Mouse (Mus musculus) forebrain, embryonic 15.5 days (tissue): Measurements from ENCODE around the gene Tsr3. TPM values are rescaled to one million over a fixed set of nuclear protein-coding genes. Genes with fewer than 3 reads are reported as not detected.
"Not testable (repeated sequence)": the region's sequence is repeated elsewhere in the genome, so short reads cannot be mapped to it uniquely, and the experiment has no call there.

ENCODE experiments used
- ATAC-seq: fragments of 200-750 bp; cut with Nextera tagmentation; replicated peaks from 2 replicates; pipeline ENCODE4 v1.8.0; 2017; ENCODE audit warnings: mild to moderate bottlenecking, moderate TSS enrichment, moderate library complexity
- H3K27ac ChIP-seq: fragments of 300-500 bp; sonication (generic); replicated peaks from 2 replicates; pipeline ENCODE4 v1.5.1; 2015; ENCODE audit warnings: mild to moderate bottlenecking, inconsistent platforms
- H3K27me3 ChIP-seq: fragments of 300-500 bp; sonication (generic); 2 replicates; pipeline ENCODE4 v1.6.1; 2015; ENCODE audit warnings: inconsistent platforms
- H3K36me3 ChIP-seq: fragments of 300-500 bp; sonication (generic); 2 replicates; pipeline ENCODE4 v1.6.1; 2015; ENCODE audit warnings: mild to moderate bottlenecking, inconsistent platforms
- H3K4me1 ChIP-seq: fragments of 300-500 bp; sonication (generic); 2 replicates; pipeline ENCODE4 v1.6.1; 2015; ENCODE audit warnings: inconsistent platforms
- H3K4me2 ChIP-seq: fragments of 300-500 bp; sonication (generic); replicated peaks from 2 replicates; pipeline ENCODE4 v1.6.1; 2015; ENCODE audit warnings: mild to moderate bottlenecking, inconsistent platforms
- H3K4me3 ChIP-seq: fragments of 300-500 bp; sonication (generic); 2 replicates; pipeline ENCODE4 v1.5.1; 2015; ENCODE audit warnings: mild to moderate bottlenecking, inconsistent platforms
- H3K9ac ChIP-seq: fragments of 300-500 bp; sonication (generic); replicated peaks from 2 replicates; pipeline ENCODE4 v1.6.1; 2015; ENCODE audit warnings: mild to moderate bottlenecking, inconsistent platforms
- H3K9me3 ChIP-seq: fragments of 300-500 bp; sonication (generic); 2 replicates; pipeline ENCODE4 v1.6.1; 2016; ENCODE audit warnings: inconsistent platforms
- WGBS: fragments of 180-500 bp; shearing (Covaris S2); methylation state at CpG from one replicate; pipeline ENCODE4 v1.1.7; 2015; ENCODE audit warnings: mixed read lengths; 5-methylcytosine and 5-hydroxymethylcytosine counted together
- polyA plus RNA-seq: library from polyadenylated mRNA; unstranded; fragments of >200 nt; fragmentation: Nextera tagmentation; extraction: Ambion mirVana; gene quantifications from 2 replicates; pipeline ENCODE4 v1.2.1, GENCODE M21; 2015

The Tsr3 gene
- polyA plus RNA-seq, 1 experiment from 2014 or later = 66.2 TPM

DNA sequence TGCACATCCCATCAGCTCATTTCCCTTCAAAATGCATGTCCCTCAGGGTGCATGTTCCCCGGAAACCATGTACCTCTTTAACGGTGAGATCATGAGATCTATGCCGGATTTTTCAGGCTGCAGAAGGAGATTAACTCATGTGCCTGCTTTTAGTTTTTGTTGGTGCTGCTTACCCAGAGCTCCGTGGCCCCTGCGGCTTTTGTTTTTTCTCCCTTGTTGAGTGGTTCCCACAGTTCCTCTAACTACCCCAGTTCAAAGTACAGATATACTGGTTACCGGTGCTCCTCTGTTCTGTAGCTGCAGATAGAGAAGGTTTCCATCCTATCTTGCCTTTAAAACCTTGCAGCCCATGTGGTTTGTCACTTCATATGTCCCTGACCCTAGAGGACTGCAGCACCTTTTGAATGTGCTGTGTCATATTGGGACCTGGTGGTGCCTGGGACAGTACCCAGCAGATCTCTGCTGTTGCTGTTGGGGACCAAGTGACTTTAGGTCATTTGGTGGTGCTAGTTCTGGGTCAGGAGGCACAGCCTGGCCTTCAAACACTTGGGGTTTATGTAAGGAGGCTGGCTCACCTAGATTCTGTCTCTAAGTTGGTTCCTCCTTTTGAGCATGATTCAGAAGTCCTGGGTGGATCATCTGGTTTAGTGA, 16.9 kb upstream of the Tsr3 start:
- Histone ChIP-seq H3K36me3 (peaks cover 13% of the 10 kb centered on the region; the same call in 1 of the 2 replicates), H3K27me3 (no peaks in the 10 kb centered on the region), H3K4me1 (peaks cover 11% of the 10 kb centered on the region), H3K4me3 (peak overlapping the region; percentile 20; the same call in 1 of the 2 replicates), H3K4me2 (peak overlapping the region; percentile 61; the same call in 1 of the 2 replicates), H3K9me3 (no peaks in the 10 kb centered on the region), H3K27ac (no peak overlapping the region), H3K9ac (no peak overlapping the region; the same call in 1 of the 2 replicates)
- no peak for ATAC-seq
- 33% methylated on average over 6 of the region's 6 CpGs for WGBS

- Histone ChIP-seq H3K9me3 (no peaks in the 10 kb centered on the region), H3K36me3 (no peaks in the 10 kb centered on the region), H3K4me1 (peaks cover 11% of the 10 kb centered on the region), H3K4me3 (no peak overlapping the region), H3K9ac (no peak overlapping the region), H3K27ac (no peak overlapping the region), H3K27me3 (no peaks in the 10 kb centered on the region), H3K4me2 (no peak overlapping the region)
- no peak for ATAC-seq
- WGBS = 92% methylated on average over 7 of the region's 7 CpGs
Observed at GRCm38 (mm10) chr17:25224586-25225222, 15.3 kb upstream of the Tsr3 start.

DNA sequence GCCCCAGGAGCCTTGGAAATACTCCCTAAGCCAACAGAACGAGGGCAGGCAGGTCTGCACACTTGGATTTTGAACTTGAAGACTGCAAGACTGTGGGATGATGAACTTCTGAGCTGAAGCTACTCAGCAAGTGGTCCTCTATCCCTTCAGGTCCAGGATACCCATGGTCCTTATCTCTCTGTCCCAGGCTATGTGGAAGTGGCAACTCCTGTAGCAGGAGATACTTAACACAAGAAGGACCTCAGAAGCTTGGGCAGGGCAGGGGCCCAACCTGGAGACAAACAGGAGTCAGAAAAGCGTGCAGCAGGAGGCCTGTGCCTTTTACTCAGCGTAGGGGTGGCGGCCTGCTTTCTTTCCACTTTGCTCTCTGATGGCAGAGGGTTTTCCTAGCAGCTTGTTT, 14.3 kb upstream of the Tsr3 start:
- Histone ChIP-seq H3K27ac (no peak overlapping the region), H3K36me3 (peaks cover 3% of the 10 kb centered on the region), H3K27me3 (no peaks in the 10 kb centered on the region), H3K9ac (no peak overlapping the region), H3K4me1 (peaks cover 11% of the 10 kb centered on the region), H3K4me2 (no peak overlapping the region), H3K4me3 (no peak overlapping the region), H3K9me3 (no peaks in the 10 kb centered on the region)
- 89% methylated on average over 4 of the region's 4 CpGs for WGBS
- ATAC-seq = no peak

DNA sequence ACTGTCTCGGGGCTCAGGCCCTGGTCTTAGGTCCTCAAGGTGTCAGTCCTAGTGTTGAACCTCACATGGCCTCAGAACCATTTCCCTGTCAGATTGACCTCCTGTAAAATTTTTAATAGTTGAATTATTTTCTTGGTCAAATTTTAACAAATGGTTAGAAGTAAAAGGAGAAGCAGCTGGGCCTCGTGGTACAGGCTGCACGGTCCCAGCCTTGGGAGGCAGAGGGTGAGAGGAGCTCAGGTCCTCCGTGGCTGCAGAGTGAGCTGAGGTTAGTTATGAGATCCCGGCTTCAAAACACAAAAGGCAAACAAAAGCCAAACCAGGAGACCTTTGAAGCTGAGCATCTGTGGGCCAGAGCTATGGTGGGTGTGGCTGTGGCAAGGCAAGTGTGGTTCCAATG, 12.0 kb upstream of the Tsr3 start:
- H3K9me3 ChIP-seq = no peaks in the 10 kb centered on the region
- peaks cover 12% of the 10 kb centered on the region for H3K36me3 ChIP-seq
- ATAC-seq = no peak
- H3K27me3 ChIP-seq = no peaks in the 10 kb centered on the region
- H3K4me2 ChIP-seq = no peak overlapping the region
- H3K27ac ChIP-seq = no peak overlapping the region
- H3K4me3 ChIP-seq = no peak overlapping the region
- no peaks in the 10 kb centered on the region for H3K4me1 ChIP-seq
- 86% methylated on average over 5 of the region's 5 CpGs for WGBS
- H3K9ac ChIP-seq = no peak overlapping the region

DNA sequence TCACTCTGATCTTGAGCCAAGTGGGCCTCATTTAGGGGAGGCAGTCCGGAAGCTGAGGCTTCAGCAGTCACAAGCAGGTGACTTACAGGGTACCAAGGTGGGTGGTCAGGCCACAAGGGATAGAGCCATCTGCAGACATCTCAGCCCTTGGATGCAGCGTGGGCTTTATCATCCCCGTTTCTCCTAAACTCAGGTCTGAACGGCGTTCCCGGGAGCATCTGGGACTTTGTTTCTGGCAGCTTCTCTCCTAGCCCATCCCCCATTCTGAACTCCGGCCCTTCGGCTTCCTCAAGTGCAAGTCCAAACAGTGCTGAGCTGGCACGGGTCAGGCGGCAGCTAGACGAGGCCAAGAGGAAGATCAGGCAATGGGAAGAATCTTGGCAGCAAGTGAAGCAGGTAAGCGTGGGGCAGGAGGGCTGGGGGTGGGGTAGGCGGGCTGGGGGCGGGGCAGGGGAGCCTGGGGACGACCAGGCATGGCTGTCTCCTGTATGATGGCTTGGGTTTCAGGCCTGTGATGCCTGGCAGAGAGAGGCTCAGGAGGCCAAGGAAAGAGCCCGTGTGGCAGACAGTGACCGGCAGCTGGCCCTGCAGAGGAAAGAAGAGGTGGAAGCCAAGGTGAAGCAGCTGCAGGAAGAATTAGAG, 9.8 kb upstream of the Tsr3 start:
- not testable (repeated sequence) for H3K9ac ChIP-seq

GRCm38 (mm10) chr17:25230700-25231099, 9.3 kb upstream of the Tsr3 start:
- Histone ChIP-seq H3K27ac (no peak overlapping the region), H3K9me3 (no peaks in the 10 kb centered on the region), H3K4me1 (no peaks in the 10 kb centered on the region), H3K9ac (no peak overlapping the region), H3K4me2 (no peak overlapping the region), H3K4me3 (no peak overlapping the region), H3K27me3 (no peaks in the 10 kb centered on the region), H3K36me3 (peaks cover 27% of the 10 kb centered on the region)
- WGBS = 85% methylated on average over 3 of the region's 3 CpGs
- no peak for ATAC-seq

More for the DNA sequence above, 9.8 kb upstream of the Tsr3 start:
- 0 out of 2 replicates have a peak, but pooled peaks have one; percentile 30 for ATAC-seq
- peaks cover 21% of the 10 kb centered on the region for H3K36me3 ChIP-seq
- WGBS = 77% methylated on average over 17 of the region's 17 CpGs
- not testable (repeated sequence) for H3K4me3 ChIP-seq, H3K27ac ChIP-seq, H3K4me1 ChIP-seq, H3K4me2 ChIP-seq, H3K27me3 ChIP-seq, H3K9me3 ChIP-seq

GRCm38 (mm10) chr17:25231621-25232020, 8.3 kb upstream of the Tsr3 start:
- not testable (repeated sequence) for H3K4me2 ChIP-seq, H3K9ac ChIP-seq, H3K27me3 ChIP-seq, H3K9me3 ChIP-seq, H3K4me3 ChIP-seq, H3K4me1 ChIP-seq, H3K27ac ChIP-seq
- ATAC-seq = peak; percentile 77
- 93% methylated on average over 6 of the region's 11 CpGs for WGBS
- H3K36me3 ChIP-seq = peaks cover 32% of the 10 kb centered on the region

- H3K27me3 ChIP-seq = no peaks in the 10 kb centered on the region
Observed at GRCm38 (mm10) chr17:25235635-25236034, 4.3 kb upstream of the Tsr3 start.

GRCm38 (mm10) chr17:25243131-25243780, 3.3 kb downstream of the Tsr3 start:
- H3K27ac ChIP-seq = no peak overlapping the region
- H3K4me3 ChIP-seq = no peak overlapping the region
- no peak overlapping the region for H3K9ac ChIP-seq
- 86% methylated on average over 11 of the region's 11 CpGs for WGBS
- H3K4me2 ChIP-seq = no peak overlapping the region
- H3K4me1 ChIP-seq = peaks cover 21% of the 10 kb centered on the region
- no peak for ATAC-seq
- peaks cover 26% of the 10 kb centered on the region for H3K36me3 ChIP-seq
- H3K27me3 ChIP-seq = no peaks in the 10 kb centered on the region
- H3K9me3 ChIP-seq = no peaks in the 10 kb centered on the region

More at GRCm38 (mm10) chr17:25235635-25236034, 4.3 kb upstream of the Tsr3 start:
- Histone ChIP-seq H3K4me2 (no peak overlapping the region), H3K27ac (no peak overlapping the region), H3K9me3 (no peaks in the 10 kb centered on the region), H3K4me3 (no peak overlapping the region), H3K9ac (no peak overlapping the region), H3K4me1 (peaks cover 17% of the 10 kb centered on the region), H3K36me3 (peaks cover 29% of the 10 kb centered on the region)
- no peak for ATAC-seq
- 87% methylated on average over 9 of the region's 9 CpGs for WGBS

- WGBS = 92% methylated on average over 16 of the region's 16 CpGs
- no peak overlapping the region for H3K4me3 ChIP-seq
- H3K9me3 ChIP-seq = no peaks in the 10 kb centered on the region
Observed at GRCm38 (mm10) chr17:25244239-25244638, 4.3 kb downstream of the Tsr3 start.

DNA sequence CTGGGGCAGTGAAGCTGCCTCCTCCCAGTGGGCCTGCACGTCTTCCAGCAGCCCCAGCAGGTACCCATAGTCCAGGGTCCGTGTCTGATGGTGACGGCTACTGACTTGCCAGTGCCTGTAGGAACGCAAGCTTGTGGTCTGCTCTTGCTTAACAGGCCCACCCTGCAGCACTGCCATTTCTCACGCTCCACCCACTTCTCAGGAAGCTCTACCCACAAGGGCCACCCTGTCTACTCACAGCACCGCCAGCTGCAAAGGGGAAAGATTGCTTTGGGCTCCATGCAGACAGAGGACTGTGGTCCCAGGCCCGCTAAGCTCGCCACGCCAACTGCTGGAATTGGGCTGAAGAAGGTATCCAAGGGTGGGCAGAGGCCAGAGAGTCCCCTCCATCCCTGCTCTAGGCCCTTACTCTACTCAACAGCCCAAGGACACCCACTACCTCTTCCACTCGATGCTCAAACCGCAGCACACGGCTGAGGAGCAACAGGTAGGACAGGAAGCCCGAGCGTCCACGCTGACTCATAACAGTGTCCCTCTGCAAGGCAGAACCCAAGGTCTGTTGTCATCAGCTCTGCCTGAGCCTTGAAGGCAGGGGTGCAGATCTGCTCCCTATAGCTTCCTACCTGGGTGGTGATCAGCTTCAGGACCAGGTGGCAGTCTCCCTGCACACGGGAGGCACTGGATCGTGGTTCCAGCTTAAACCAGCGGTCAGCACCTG, 8.2 kb downstream of the Tsr3 start:
- Histone ChIP-seq H3K27me3 (no peaks in the 10 kb centered on the region), H3K4me2 (no peak overlapping the region), H3K9ac (no peak overlapping the region), H3K27ac (no peak overlapping the region), H3K9me3 (no peaks in the 10 kb centered on the region), H3K36me3 (peaks cover 15% of the 10 kb centered on the region), H3K4me3 (no peak overlapping the region), H3K4me1 (no peaks in the 10 kb centered on the region)
- WGBS = 84% methylated on average over 18 of the region's 18 CpGs
- no peak for ATAC-seq

More at GRCm38 (mm10) chr17:25244239-25244638, 4.3 kb downstream of the Tsr3 start:
- no peak for ATAC-seq
- Histone ChIP-seq H3K4me1 (peaks cover 16% of the 10 kb centered on the region), H3K27ac (no peak overlapping the region), H3K9ac (no peak overlapping the region), H3K36me3 (peaks cover 26% of the 10 kb centered on the region), H3K4me2 (no peak overlapping the region), H3K27me3 (no peaks in the 10 kb centered on the region)
